Mouse (Mus musculus) megakaryocyte, embryonic 14.5 days (primary cell): Measurements from ENCODE around the gene A1cf.

Experiments
- FLI1 ChIP-seq: IDR thresholded peaks from 2 replicates; pipeline ENCODE4 v1.6.1; 2012; ENCODE audit warnings: low read length, inconsistent platforms, mixed read lengths
- GATA1 ChIP-seq: IDR thresholded peaks from 3 replicates; pipeline ENCODE4 v1.6.1; 2012; ENCODE audit warnings: mixed read lengths, low read length, inconsistent platforms, borderline replicate concordance

- TF ChIP-seq GATA1 (no peak), FLI1 (no peak)
These were observed 85.2 kb downstream of the A1cf start for GRCm38 (mm10) chr19:31953799-31954198.
